Mouse (Mus musculus): Measurements from ENCODE around the gene Ndufs5.
A peak's percentile ranks its signal among the peaks of the same experiment; 100 is the strongest.

Gene Ndufs5

GRCm38 (mm10) chr4:123717574-123718433, at the start of gene Ndufs5:
Gene Ndufs5 (minus strand): TSS chr4:123718202.
- peak; percentile 97 for DNase-seq

DNA sequence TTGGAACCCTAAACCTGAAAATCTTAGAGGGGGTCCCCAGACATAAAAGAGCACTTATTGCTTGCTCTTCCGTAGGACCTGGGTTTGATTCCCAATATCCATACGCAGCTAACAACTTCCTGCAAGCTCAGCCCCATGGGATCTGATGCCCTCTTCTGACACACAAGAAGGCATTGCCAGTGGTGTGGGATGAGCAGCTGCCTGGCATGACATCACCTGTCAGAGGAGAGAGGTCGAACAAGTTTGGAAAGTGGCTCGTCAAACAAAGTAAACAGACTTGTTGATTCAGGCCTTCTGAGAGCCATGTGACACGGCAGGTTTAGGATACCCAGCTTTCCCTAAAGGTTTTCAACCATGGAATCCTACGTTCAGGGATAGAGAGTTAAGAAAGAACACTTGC, 47.1 kb upstream of the Ndufs5 start:
- DNase-seq = no peak

GRCm38 (mm10) chr4:123758306-123758705, 40.3 kb upstream of the Ndufs5 start:
- DNase-seq = no peak

GRCm38 (mm10) chr4:123750707-123751312, 32.8 kb upstream of the Ndufs5 start:
- DNase-seq = no peak

DNA sequence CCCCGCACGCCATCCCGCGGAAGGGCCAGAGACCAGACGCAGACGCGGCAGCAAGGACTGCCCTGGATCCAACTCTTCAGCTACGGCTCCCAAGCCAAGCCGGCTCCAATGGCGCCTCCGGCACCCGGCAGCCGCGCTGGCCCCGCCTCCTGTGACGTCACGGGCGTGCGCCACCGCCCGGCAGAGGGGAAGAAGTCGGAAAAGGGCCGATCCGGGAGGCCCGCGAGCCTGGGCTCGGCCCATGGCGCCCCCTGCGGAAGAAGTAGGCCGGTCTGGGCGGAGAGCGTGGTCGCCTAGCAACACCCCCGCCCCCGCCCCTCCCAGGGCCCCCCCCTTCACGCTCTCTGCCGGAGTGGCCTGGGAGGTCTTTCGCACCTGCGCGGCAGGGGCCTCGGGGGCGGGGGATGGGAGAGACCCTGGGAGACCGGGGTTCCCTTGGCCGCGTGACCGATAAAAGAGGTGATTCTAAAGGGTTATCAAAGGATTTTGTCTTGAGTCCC, 32.2 kb upstream of the Ndufs5 start, which contains the start of gene Akirin1:
Akirin1 (minus strand) TSS at position 194 of the 500 bp plus-strand sequence.
- peak; percentile 98 for DNase-seq

- no peak for DNase-seq
Observed at GRCm38 (mm10) chr4:123749484-123750130, 31.6 kb upstream of the Ndufs5 start.

- DNase-seq = no peak
Observed at GRCm38 (mm10) chr4:123748726-123749415, 30.9 kb upstream of the Ndufs5 start.

DNA sequence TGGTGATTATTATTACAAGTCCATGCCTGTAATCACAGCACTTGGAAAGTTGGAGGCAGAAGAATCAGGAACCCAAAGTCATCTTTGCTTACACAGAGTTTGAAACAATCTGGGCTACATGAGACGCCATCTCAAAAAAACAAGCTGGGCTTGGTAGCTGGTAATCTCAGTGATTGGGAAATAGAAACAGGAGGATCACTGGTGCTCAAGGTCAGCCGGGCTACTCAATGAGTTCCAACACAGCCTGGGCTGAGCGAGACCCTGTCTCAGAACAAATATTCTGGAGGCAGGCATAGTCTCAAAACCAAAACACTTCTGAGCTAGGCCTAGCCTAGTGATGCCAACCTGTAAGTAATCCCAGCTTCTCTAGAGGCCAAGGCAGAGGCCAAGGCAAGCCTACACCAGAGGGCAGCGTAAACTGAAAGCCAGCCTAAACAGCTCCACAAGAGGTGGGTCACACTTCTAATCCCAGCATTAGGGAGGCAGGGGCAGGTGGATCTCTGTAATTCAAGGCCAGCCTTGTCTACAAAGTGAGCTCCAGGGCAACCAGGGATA, 27.3 kb upstream of the Ndufs5 start:
- no peak for DNase-seq

DNA sequence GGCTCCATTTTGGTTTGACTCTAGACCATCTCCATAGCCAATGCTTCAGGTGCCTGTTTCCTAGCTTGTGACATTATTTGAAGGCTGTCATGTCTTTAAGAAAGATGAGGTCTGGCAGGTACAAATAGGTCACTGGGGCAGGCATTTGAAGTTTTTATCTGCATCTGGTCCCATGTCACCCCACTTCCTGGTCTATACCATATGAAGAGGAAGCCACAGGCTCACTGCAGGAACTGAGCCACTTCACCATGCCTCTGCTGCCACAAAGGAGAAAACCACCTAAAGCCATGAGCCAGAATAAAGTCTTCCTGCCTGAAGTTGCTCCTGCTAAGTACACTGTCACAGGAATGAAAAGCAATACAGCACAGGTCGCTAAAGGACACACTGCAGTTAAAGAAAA, 24.9 kb upstream of the Ndufs5 start:
- DNase-seq = no peak

GRCm38 (mm10) chr4:123738708-123739107, 20.7 kb upstream of the Ndufs5 start:
- no peak for DNase-seq

DNA sequence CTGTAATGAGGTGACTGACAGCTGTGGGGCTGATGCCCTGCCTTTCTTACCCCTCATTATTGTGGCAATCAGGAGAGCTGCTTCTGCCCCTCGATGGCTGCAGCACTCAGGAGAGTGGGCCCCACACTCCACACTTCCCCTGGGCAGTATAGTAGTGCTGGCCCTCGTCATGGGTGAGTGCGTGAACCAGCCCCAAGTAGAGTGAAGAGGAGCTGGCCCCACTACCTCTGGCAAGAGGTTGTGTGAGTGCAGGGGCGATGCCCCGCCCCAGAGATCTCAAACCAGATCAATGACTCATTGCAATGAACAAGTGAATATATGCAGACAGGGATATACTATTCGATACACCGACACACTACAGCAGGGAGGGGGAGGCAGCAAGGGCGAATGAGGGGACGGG, 15.5 kb upstream of the Ndufs5 start:
- DNase-seq = no peak

DNA sequence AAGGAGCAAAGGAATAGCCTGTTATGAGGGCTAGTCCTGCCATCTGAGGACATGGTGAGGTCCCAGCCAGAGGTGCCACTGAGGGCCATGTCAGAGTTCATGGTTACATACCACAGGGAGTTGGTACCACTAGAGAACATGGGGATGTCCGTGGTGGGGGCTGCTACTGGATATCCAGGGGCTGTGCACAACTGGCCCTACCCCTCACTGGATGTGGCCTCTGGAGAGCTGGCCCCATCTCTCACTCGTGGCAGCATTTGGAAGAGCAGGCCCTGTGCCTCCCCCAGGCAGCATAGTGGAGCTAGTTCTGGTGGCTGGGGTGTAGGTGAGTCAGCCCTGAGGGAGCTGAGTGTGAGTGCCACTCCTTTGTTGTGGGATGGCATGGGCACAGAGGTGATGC, 14.9 kb upstream of the Ndufs5 start:
- no peak for DNase-seq

DNA sequence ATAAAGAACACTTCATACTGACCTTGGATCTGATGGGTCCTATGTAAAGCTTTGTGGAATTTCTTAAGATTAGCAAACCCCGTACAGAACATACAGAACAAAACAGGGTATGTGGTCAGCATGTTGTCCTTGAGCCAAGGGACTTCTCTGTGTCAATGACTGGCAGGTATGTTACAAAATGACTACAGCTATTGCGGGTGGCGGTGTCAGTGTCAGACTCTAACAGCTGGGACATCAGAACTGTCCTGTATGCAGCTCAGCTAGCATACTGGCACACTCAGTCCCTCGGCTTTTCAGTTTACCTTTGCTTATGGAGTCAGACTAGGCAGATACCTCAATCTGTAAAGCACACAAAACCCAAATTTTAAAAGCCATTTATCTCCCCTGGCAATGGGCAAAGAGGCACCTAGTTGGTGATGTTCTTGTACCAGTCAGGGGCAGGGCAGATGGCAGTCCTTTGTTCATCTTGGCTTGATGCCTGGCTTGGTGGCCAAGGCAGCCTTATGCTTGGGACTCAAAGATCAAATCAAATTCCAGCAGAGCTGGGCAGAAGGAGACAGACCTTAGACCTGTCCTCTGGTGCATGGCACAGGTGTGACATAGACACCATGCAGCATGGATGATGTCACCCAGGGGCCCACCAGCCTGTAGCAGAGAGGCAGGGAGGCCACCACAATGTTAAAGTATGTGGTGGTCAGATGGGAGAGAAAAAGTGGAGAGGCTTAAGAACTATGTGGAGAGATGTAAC, 14.3 kb upstream of the Ndufs5 start:
- no peak for DNase-seq

DNA sequence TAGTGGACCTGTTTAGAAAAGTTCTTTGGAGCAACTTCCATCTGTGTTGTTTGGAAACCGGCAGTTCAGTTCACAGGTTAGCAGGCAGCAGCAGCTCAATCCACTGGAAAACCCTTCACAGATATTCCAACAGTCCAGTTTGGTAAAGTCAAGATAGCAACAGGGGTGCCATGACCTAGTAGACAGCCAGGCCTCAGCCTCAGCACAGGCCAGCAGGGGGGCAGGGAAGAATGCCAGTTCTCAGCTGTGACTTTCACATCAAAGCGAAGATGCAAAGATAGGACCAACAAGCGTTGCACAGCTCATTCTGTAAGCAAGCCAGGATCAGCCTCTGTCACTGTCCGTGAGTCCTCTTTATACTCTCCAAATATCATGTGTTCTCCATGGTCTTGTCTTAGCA, 3.8 kb upstream of the Ndufs5 start:
- DNase-seq = no peak

GRCm38 (mm10) chr4:123718434-123718780, 405 bp upstream of the Ndufs5 start:
- DNase-seq = no peak

DNA sequence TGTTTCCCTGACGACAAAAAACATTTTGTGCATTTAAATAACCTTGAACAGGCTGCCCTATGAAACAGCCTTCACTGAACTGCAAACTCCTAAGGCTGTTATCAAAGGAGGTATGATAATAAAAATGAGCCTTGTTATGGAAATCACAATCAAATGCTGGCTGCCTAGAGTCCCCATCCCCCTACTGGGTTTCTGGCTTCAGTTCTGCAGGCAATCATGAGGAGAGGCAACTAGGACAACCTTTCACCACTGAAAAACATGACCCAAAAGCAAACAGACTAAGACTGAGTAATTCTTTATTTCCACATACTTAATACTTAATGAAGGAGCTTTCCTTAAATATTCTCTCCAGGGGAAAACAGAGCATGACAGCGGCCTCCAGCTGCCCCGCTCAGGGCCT, 5.6 kb downstream of the Ndufs5 start:
- DNase-seq = no peak

DNA sequence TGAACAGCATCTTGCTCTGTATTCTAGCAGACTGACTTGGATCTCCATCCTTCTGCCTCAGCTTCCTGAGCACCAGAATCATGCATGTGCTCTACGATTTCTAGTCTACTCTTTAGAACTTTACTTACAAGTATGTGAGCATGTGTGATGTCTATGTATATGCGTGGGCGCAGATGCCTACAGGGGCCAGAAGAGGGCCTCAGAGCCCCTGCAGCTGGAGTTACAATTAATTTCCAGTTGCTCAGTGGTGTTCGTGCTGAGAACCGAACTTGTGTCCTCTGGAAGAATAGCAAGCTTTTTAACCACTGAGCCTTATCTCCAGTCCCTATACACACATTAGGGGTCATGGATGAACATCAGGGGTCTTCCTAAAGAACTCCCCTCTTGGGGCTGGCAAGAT, 10.7 kb downstream of the Ndufs5 start:
- no peak for DNase-seq

DNA sequence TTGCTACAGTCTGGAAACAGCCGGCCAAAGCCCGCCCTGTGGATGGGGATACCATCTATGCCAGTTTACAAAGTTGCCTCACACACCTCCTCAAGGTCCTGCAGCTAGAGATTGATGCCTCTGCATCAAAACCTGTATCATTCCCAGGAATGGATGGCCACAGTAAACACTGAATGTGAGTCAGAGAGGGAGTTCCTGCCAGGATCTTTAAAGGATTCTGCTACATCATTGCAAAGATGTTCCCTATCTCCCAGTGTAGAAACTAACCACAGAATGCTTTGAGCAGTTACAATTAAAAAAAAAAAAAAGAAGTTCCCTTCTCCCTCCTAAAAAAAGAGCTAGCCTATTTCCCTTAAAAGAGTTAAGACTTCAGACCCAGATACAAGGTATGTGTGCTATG, 12.7 kb downstream of the Ndufs5 start:
- DNase-seq = no peak

DNA sequence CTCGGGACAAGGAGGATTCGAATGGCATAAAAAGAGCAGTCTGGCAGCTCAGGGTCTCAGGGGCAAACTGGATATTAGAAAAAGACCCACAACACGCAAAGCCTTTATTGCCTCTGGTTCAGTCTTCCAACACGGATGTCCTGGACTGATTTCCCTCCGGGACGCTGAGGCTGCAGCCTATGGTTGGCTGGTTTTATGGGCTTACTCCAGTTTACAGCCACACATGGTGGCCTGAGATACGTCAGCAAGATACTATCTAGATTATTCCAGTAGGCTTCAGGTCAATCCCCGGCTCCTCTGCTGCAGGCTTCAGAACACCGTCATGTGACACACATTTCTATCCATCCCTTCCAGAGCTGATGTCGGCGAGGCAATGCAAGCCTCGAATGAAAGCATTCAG, 24.6 kb downstream of the Ndufs5 start:
- DNase-seq = no peak

DNA sequence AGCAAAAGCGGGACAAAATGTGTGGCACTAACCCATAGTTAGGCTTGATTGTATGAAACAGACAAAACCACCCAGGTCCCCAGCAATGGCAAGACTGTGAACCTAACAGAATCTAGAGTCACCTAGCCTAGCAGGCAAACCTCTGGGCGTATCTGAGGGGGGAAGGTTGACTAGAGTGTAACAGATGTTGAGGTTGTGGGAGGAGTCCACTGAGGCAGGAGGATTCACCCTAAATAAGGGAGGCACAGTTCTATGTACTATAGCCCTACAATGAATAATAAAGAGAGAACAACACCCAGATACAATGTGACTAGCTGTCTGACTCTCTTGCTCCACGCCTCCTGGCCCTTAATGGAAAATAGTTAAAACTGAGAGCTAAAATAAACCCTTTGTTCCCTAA, 25.9 kb downstream of the Ndufs5 start:
- no peak for DNase-seq

GRCm38 (mm10) chr4:123690311-123690710, 27.7 kb downstream of the Ndufs5 start:
- DNase-seq = no peak
